Mouse (Mus musculus) cortical plate, adult 2 months (tissue): ENCODE measurements at regions not wholly inside any gene's neighbourhood (a gene's known extent, or its start where the extent isn't known, plus 50 kb on each side); places are given as distances from the start of the nearest gene placed in this dataset.

Source experiments
- CTCF ChIP-seq: fragments of 200-500 bp; IDR thresholded peaks from 2 replicates; pipeline ENCODE4 v1.5.1; 2011; ENCODE audit warnings: mild to moderate bottlenecking, control low read depth, low read length; ENCODE audit not compliant: insufficient read depth; ENCODE audit errors: extremely low read depth
- POLR2A ChIP-seq: fragments of 200-500 bp; IDR thresholded peaks from 2 replicates; pipeline ENCODE4 v1.6.1; 2011; ENCODE audit warnings: mild to moderate bottlenecking, low read length, control low read depth; ENCODE audit not compliant: insufficient read depth; ENCODE audit errors: extremely low read depth

DNA sequence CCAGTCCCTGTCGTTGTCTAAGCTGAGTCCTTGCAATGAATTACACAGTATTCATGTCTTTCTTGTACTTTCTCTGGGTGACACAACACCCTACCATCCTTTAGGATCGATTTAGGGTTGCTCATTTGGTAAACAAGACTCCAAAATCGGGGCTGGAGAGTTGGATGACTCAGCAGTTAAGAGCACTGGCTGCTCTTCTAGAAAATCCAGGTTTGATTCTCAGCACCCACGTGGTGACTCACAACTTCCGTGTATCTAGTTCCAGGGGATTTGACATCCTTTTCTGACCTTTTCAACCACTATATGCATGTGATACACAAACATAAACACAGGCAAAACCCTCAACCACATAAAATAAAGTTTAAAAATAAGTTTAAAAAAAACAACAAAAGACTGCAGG lies 250.0 kb upstream of the Prok2 start:
- TF ChIP-seq CTCF: no peak
- no peak for TF ChIP-seq POLR2A
